Mouse (Mus musculus) embryonic facial prominence, embryonic 12.5 days (tissue): ENCODE data around the gene Btbd7. TPM values are rescaled to one million over a fixed set of nuclear protein-coding genes. Genes with fewer than 3 reads are reported as not detected.

Source experiments
- ATAC-seq: fragments of 200-750 bp; cut with Nextera tagmentation; 2 replicates; pipeline ENCODE4 v1.8.0; 2017; ENCODE audit not compliant: insufficient number of reproducible peaks, insufficient read depth, low FRiP score, low TSS enrichment
- H3K27ac ChIP-seq: fragments of 300-500 bp; sonication (generic); 2 replicates; pipeline ENCODE4 v1.5.1; 2016; ENCODE audit warnings: mild to moderate bottlenecking
- H3K27me3 ChIP-seq: fragments of 300-500 bp; sonication (generic); 2 replicates; pipeline ENCODE4 v1.6.1; 2016; ENCODE audit warnings: mild to moderate bottlenecking, moderate library complexity
- H3K36me3 ChIP-seq: fragments of 300-500 bp; sonication (generic); 2 replicates; pipeline ENCODE4 v1.6.1; 2016; ENCODE audit warnings: mild to moderate bottlenecking
- H3K4me1 ChIP-seq: fragments of 300-500 bp; sonication (generic); 2 replicates; pipeline ENCODE4 v1.6.1; 2016
- H3K4me2 ChIP-seq: fragments of 300-500 bp; sonication (generic); replicated peaks from 2 replicates; pipeline ENCODE4 v1.6.1; 2016; ENCODE audit warnings: mild to moderate bottlenecking, moderate library complexity
- H3K4me3 ChIP-seq: fragments of 300-500 bp; sonication (generic); 2 replicates; pipeline ENCODE4 v1.5.1; 2016; ENCODE audit warnings: mild to moderate bottlenecking
- H3K9ac ChIP-seq: fragments of 300-500 bp; sonication (generic); 2 replicates; pipeline ENCODE4 v1.6.1; 2016; ENCODE audit warnings: mild to moderate bottlenecking, moderate library complexity
- H3K9me3 ChIP-seq: fragments of 300-500 bp; sonication (generic); 2 replicates; pipeline ENCODE4 v1.6.1; 2016; ENCODE audit warnings: mild to moderate bottlenecking, moderate library complexity
- WGBS: fragments of 180-500 bp; shearing (Covaris S2); methylation state at CpG from one replicate; pipeline ENCODE4 v1.1.7; 2016; 5-methylcytosine and 5-hydroxymethylcytosine counted together
- polyA plus RNA-seq: library from polyadenylated mRNA; unstranded; fragments of >200 nt; fragmentation: Nextera tagmentation; extraction: Ambion mirVana; gene quantifications from 2 replicates; pipeline ENCODE4 v1.2.1, GENCODE M21; 2016

Btbd7 gene
- polyA plus RNA-seq, 1 experiment from 2014 or later, result 31.0 TPM

DNA sequence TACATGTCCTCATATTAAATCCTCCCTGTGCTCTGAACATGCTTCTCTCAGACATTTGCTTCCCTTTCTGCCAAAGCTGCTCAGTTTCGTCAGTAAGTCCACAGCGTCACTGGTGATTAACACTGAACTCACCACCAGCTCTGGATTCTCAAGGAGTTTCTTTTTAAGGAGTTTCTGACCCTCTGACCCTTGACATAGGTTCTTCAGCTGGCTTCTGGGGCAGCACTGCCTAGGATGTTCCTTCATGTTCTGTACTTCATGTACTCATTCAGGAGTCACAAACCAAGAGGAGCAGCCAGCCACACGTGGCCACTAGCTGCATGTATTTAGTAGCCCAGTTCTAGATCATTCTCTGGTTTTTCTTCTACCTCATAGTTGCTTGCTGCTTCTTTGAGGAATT, 130.0 kb downstream of the Btbd7 start:
- H3K9ac ChIP-seq, result no peak overlapping the region
- H3K4me3 ChIP-seq, result no peak overlapping the region
- peaks cover 10% of the 10 kb centered on the region for H3K4me1 ChIP-seq
- H3K4me2 ChIP-seq, result no peak overlapping the region
- 81% methylated on average over 3 of the region's 3 CpGs for WGBS
- no peaks in the 10 kb centered on the region for H3K27me3 ChIP-seq
- peaks cover 4% of the 10 kb centered on the region; the same call in 1 of the 2 replicates for H3K36me3 ChIP-seq
- ATAC-seq, result no peak
- H3K27ac ChIP-seq, result no peak overlapping the region
- no peaks in the 10 kb centered on the region for H3K9me3 ChIP-seq

DNA sequence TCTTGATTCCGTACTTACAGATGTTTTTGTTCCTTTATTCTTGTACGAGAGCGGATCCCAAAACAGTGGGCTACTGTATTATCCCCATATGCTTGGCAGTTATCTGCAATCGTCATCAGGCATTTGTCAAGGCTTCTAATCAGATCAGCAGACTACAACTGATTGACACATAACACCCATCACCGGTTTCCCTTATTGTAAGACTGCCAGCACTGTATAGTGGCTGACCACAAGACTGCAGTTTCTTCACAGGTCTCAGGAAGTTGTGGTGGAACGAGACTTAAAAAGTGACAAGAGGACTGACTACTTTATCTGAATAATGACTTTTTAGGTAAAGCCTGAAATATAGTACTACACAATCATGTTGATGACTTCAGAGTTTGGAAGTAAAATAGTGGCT, 133.4 kb downstream of the Btbd7 start:
- peaks cover 6% of the 10 kb centered on the region; the same call in 1 of the 2 replicates for H3K36me3 ChIP-seq
- H3K4me2 ChIP-seq, result peak overlapping the region; percentile 66; the same call in 1 of the 2 replicates
- no peaks in the 10 kb centered on the region for H3K27me3 ChIP-seq
- no peak overlapping the region for H3K9ac ChIP-seq
- ATAC-seq, result no peak
- no peak overlapping the region for H3K4me3 ChIP-seq
- no peaks in the 10 kb centered on the region for H3K9me3 ChIP-seq
- 55% methylated on average over 6 of the region's 6 CpGs for WGBS
- no peak overlapping the region for H3K27ac ChIP-seq
- H3K4me1 ChIP-seq, result peaks cover 17% of the 10 kb centered on the region

DNA sequence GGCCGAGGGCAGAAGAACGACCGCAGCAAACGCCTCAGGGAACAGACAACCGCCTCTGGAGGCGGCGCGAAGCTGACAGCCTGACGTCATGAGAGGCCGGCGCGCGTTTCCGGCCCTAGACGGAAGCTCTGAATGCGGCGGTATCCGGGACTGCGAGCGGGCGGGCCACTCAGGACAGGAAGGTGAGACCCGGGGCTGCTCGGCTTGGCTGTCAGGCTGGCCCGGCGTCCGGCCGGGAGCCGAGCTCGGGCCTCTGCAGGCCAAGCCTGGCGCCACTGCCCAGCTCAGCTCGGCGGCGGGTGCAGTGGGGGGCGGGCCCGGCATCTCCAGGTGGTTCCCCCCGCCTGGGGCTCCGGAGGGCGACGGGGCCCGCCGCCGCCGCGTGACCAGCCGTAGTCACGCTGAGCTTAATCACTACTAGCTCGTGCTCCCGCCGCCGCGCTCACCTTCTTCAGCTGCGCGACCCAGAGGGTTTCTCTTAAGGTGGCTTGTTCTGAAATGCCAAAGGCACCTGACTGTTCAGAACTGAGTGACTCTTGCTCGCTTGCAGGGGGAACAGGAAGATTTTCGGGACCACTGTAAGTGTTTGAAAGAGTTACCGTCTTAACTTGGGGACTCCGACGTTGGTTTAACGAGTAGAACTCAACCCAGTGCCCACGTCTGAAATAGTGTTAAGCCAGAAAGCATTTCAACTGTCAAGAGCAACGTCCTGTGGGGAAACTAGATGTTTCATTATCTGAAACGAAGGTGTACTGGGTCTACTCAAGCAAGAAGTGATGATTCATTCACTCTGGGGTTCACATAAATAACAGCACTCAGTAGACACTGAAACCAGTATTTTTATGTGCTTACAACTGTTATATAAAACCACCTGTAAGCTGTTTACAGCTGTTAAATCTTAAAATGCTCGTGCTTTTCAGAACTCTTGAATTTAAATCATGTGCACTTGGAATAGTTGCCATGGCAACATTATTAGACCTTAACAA, 134.4 kb downstream of the Btbd7 start, which contains the start of the genes Moap1 and Tmem251:
Gene Moap1 (minus strand): TSS at position 73 of the 986 bp plus-strand sequence.
Gene Tmem251 (plus strand): TSS at position 174 of the 986 bp plus-strand sequence.
- no peaks in the 10 kb centered on the region for H3K9me3 ChIP-seq
- H3K4me1 ChIP-seq, result peaks cover 17% of the 10 kb centered on the region
- ATAC-seq, result peak; percentile 94
- H3K4me3 ChIP-seq, result peak within 1 kb of the TSS; percentile 90
- no peaks in the 10 kb centered on the region for H3K27me3 ChIP-seq
- H3K9ac ChIP-seq, result peak within 1 kb of the TSS; percentile 88
- under 1% methylated on average over 61 of the region's 63 CpGs for WGBS
- peaks cover 6% of the 10 kb centered on the region; the same call in 1 of the 2 replicates for H3K36me3 ChIP-seq
- H3K4me2 ChIP-seq, result peak within 1 kb of the TSS; percentile 66
- peak within 1 kb of the TSS; percentile 87 for H3K27ac ChIP-seq

DNA sequence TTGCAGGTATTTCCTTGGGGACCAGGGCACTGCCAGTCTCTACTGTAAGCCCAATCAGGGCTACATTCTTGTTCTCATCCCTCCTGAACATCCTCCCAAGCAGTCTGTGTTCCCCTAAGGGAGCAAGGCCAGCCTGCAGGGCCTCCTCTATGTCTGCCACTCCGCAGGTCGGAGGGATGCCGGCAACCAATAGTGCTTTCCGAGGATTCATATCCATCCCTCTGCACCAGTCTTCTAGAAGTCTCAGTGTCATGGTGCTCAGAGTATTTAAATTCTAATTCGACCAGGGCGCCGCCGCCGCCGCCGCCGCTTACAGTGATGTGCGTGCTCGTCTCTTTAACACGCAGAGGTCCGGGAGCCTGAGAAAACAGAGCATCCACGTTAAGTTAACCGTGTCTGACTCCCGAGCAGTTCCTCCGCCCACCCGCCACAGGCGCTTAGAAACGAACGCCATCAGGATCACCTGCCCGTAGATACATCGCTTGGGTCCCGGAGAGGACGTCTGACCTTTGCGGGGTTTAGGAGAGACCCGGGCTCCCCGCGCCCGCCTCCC, 135.2 kb downstream of the Btbd7 start:
- H3K4me3 ChIP-seq, result peak overlapping the region; percentile 90
- peak overlapping the region; percentile 87 for H3K27ac ChIP-seq
- no peaks in the 10 kb centered on the region for H3K27me3 ChIP-seq
- peaks cover 17% of the 10 kb centered on the region for H3K4me1 ChIP-seq
- peak overlapping the region; percentile 88 for H3K9ac ChIP-seq
- no peaks in the 10 kb centered on the region for H3K9me3 ChIP-seq
- H3K36me3 ChIP-seq, result peaks cover 3% of the 10 kb centered on the region; the same call in 1 of the 2 replicates
- H3K4me2 ChIP-seq, result peak overlapping the region; percentile 66
- ATAC-seq, result peak; percentile 5; the same call in 1 of the 2 replicates
- WGBS, result under 1% methylated on average over 33 of the region's 33 CpGs

DNA sequence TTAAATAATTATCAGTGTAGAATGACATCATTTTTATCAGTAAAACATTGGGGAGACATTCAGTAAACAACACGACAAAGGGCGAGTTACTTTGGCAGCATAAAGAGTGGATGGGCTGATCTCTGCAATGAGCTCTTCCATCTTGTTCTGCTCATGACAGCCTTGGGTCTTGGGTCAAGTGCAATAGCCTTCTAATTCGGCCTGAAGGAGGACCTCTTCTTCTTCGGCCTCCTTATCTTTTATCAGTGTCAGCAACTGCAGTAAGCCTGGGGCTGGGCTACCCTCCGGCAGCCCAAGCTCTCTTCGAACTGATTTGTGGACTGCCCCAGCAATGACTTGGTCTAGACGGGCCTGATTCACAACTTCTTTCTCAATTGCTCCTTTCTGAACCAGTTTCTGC, 136.2 kb downstream of the Btbd7 start:
- 0 out of 2 replicates have a peak overlapping the region, but pooled peaks have one; percentile 88 for H3K9ac ChIP-seq
- no peak overlapping the region for H3K4me3 ChIP-seq
- H3K4me1 ChIP-seq, result peaks cover 17% of the 10 kb centered on the region
- H3K36me3 ChIP-seq, result 0 out of 2 replicates have a peak, but pooled peaks cover 2% of the 10 kb centered on the region
- 88% methylated on average over 7 of the region's 7 CpGs for WGBS
- H3K27me3 ChIP-seq, result no peaks in the 10 kb centered on the region
- no peaks in the 10 kb centered on the region for H3K9me3 ChIP-seq
- no peak for ATAC-seq
- no peak overlapping the region for H3K27ac ChIP-seq
- H3K4me2 ChIP-seq, result no peak overlapping the region

DNA sequence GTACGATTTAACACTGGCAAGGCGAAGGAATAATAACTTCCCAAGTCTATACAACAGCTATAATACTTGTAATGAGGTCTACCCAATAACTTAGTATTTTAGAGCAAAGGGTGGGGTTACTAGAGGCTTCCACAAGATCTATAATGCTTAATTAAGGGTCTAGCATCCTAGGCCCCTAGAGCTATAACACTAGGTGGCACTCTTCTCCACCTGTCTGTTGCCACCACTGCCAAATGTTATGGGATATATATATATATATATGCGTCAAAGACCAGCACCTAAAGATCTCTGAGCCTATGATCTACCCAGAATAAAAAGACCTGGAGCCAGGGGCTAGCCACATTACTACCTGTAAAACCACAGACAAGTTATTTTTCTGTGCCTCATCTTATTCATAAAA, 138.0 kb downstream of the Btbd7 start:
- H3K4me1 ChIP-seq, result peaks cover 17% of the 10 kb centered on the region
- no peak overlapping the region for H3K9ac ChIP-seq
- 0 out of 2 replicates have a peak, but pooled peaks cover 2% of the 10 kb centered on the region for H3K36me3 ChIP-seq
- no peaks in the 10 kb centered on the region for H3K27me3 ChIP-seq
- H3K4me3 ChIP-seq, result no peak overlapping the region
- no peak for ATAC-seq
- H3K4me2 ChIP-seq, result no peak overlapping the region
- H3K9me3 ChIP-seq, result no peaks in the 10 kb centered on the region
- H3K27ac ChIP-seq, result no peak overlapping the region
- whole genome bisulfite sequencing, result 69% methylated on average over 3 of the region's 3 CpGs

DNA sequence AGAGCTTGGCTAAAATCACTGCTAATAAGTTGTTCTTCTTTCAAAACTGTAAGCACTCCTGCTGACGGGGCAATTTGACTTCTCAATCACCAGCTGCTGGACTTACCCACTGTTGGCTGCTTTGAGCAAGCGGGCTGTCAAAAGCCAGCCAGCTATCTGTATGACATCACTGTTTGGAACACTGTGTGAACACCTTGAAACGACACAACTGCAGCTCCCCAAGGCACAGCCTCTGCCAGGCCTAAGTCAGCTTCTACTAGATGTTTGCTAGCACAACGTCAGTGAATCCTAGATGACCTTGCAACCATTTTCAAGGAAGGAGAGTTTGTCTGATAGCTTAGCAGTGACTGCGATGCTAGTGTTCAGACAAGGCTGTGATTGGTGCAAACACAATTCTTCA, 139.2 kb downstream of the Btbd7 start:
- no peaks in the 10 kb centered on the region for H3K27me3 ChIP-seq
- no peak for ATAC-seq
- H3K4me1 ChIP-seq, result peaks cover 9% of the 10 kb centered on the region
- H3K4me3 ChIP-seq, result no peak overlapping the region
- H3K9me3 ChIP-seq, result no peaks in the 10 kb centered on the region
- WGBS, result 84% methylated on average over 5 of the region's 5 CpGs
- no peak overlapping the region for H3K4me2 ChIP-seq
- no peak overlapping the region for H3K27ac ChIP-seq
- 0 out of 2 replicates have a peak, but pooled peaks cover 2% of the 10 kb centered on the region for H3K36me3 ChIP-seq
- no peak overlapping the region for H3K9ac ChIP-seq

DNA sequence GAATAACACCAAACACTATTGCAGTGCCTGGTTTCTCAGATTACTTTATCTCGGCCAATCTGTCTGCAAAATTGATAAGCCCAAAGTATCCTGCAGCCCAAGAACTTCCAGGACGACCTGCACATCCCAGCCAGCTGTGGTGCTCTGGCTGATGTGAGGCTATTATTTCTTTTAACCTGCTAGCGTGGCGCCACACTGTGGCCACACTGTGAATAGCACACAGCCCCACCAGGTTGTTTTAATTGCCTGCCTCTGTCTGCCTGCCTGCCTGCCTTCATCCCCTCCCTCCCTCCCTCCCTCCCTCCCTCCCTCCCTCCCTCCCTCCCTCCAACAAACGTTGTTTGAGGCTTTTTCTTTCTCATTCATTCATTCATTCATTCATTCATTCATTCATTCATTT, 144.9 kb downstream of the Btbd7 start:
- Histone ChIP-seq H3K9me3 (no peaks in the 10 kb centered on the region), H3K9ac (no peak overlapping the region), H3K36me3 (no peaks in the 10 kb centered on the region), H3K27ac (no peak overlapping the region), H3K4me2 (no peak overlapping the region), H3K4me3 (no peak overlapping the region), H3K4me1 (peaks cover 17% of the 10 kb centered on the region; the same call in 1 of the 2 replicates), H3K27me3 (no peaks in the 10 kb centered on the region)
- no peak for ATAC-seq
- 14% methylated on average over 4 of the region's 5 CpGs for WGBS

DNA sequence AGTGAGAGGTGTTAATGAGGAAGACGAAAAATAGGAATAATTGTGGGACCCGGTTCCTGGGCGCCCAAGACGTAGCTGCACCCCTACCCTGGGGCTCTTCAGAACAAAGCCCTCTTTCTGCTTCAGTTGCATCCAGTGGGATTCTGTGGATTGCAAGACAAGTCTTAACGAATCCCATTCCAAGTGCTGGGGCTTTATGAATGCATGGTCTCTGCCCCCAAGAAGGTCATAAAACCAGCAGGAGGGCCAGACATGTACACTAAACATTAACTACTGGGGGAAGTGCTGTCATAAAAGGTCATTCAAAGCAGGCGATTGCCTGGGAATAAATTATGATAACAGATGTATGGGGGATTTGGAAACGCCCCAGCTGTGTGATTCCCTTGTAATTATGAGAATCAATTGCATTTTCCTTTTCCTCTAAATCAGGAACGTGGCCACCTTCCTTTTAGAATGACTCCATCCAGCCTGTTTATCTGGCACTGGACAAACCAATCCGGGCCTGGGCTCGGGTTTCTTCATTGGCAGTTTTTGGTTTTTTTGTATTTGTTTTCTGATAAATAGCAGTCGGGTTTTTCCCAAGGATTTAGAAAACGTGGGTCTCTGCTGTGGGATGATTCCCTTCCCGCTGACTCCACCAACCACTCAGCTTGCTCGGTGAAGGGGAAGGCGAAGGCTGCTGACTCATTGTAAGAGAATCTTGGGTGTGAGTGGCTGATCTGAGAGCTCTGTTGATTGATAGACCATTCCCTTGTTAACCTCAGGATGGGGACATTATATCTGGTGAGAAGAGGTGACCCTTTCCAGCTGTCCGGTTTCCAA, 147.3 kb downstream of the Btbd7 start:
- H3K9ac ChIP-seq, result no peak overlapping the region
- H3K27ac ChIP-seq, result peak overlapping the region; percentile 86
- no peaks in the 10 kb centered on the region for H3K36me3 ChIP-seq
- peaks cover 17% of the 10 kb centered on the region; the same call in 1 of the 2 replicates for H3K4me1 ChIP-seq
- 0 out of 2 replicates have a peak overlapping the region, but pooled peaks have one; percentile 4 for H3K4me3 ChIP-seq
- ATAC-seq, result peak; percentile 18; the same call in 1 of the 2 replicates
- WGBS, result 42% methylated on average over 16 of the region's 16 CpGs
- H3K4me2 ChIP-seq, result peak overlapping the region; percentile 43
- no peaks in the 10 kb centered on the region for H3K9me3 ChIP-seq
- H3K27me3 ChIP-seq, result no peaks in the 10 kb centered on the region
